Mouse (Mus musculus): ENCODE results near the gene Dagla.

The Dagla gene

GRCm38 (mm10) chr19:10197130-10197529, 107.5 kb downstream of the Dagla start:
- DNase-seq: no peak
